Mouse (Mus musculus): ENCODE measurements around the gene Lsr.
"Not testable (repeated sequence)": the region's sequence is repeated elsewhere in the genome, so short reads cannot be mapped to it uniquely, and the experiment has no call there.

DNA sequence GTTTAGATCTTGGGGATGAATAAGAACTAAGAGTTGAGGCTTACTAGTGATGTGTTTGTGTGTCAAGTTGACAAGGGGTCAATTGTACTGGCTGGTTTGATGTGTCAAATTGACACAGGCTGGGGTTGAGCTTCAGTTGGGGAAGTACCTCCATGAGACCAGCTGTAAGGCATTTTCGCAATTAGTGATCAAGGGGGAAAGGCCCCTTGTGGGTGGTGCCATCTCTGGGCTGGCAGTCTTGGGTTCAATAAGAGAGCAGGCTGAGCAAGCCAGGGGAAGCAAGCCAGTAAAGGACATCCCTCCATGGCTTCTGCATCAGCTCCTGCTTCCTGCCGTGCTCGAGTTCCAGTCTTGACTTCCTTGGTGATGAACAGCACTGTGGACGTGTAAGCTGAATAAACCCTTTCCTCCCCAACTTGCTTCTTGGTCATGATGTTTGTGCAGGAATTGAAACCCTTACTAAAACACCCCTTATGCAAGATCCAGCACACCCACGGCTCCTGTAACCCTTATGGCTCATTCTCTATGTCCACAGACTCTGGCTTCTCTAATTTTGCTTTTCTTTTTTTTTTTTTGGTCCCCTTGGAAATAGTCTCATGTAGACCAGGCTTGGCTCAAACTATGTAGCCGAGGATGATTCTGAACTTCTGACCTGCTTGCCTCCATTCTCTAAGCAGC lies 37.7 kb downstream of the Lsr start:
- TF ChIP-seq CTCF, EP300 (IDR thresholded peaks at IDR 0.05; ENCODE audit: low read depth): not testable (repeated sequence)
